Mouse (Mus musculus) heart, adult 2 months (tissue): ENCODE measurements around the gene Slc4a4. TPM values are rescaled to one million over a fixed set of nuclear protein-coding genes. Genes with fewer than 3 reads are reported as not detected.

Experiments
- DNase-seq, 2 experiments: peaks; one replicate each; pipeline ENCODE4 v3.0.0; 2021
- H3K27ac ChIP-seq: fragments of 200-600 bp; 2 replicates; pipeline ENCODE4 v1.8.1; 2022
- H3K27me3 ChIP-seq: fragments of 200-500 bp; 2 replicates; pipeline ENCODE4 v1.6.1; 2012; ENCODE audit warnings: mild to moderate bottlenecking, low read length, inconsistent platforms, mixed read lengths; ENCODE audit not compliant: control insufficient read depth, insufficient read depth
- H3K36me3 ChIP-seq: fragments of 200-500 bp; 2 replicates; pipeline ENCODE4 v1.6.1; 2012; ENCODE audit warnings: low read length, inconsistent platforms; ENCODE audit not compliant: control insufficient read depth, insufficient read depth
- H3K4me1 ChIP-seq: fragments of 200-500 bp; 2 replicates; pipeline ENCODE4 v1.6.1; 2011; ENCODE audit warnings: low read length; ENCODE audit not compliant: control insufficient read depth, insufficient read depth
- H3K4me3 ChIP-seq: fragments of 200-600 bp; 2 replicates; pipeline ENCODE4 v1.8.1; 2022
- H3K79me2 ChIP-seq: fragments of 200-500 bp; replicated peaks from 2 replicates; pipeline ENCODE4 v1.6.1; 2012; ENCODE audit warnings: mild to moderate bottlenecking, inconsistent platforms, low read length, moderate library complexity, mixed read lengths; ENCODE audit not compliant: control insufficient read depth, insufficient read depth
- H3K9ac ChIP-seq: fragments of 200-500 bp; 2 replicates; pipeline ENCODE4 v1.6.1; 2012; ENCODE audit warnings: low read depth, mild to moderate bottlenecking, control low read depth, inconsistent platforms, low read length, mixed read lengths
- CTCF ChIP-seq: fragments of 200-600 bp; IDR thresholded peaks from 2 replicates; pipeline ENCODE4 v1.8.1; 2022; ENCODE audit warnings: antibody characterized with exemption, mild to moderate bottlenecking, moderate library complexity
- EP300 ChIP-seq: fragments of 200-500 bp; IDR thresholded peaks from 2 replicates; pipeline ENCODE4 v1.6.1; 2011; ENCODE audit warnings: low read depth, low read length, control low read depth; ENCODE audit not compliant: insufficient read depth
- POLR2A ChIP-seq: fragments of 200-500 bp; IDR thresholded peaks from 2 replicates; pipeline ENCODE4 v1.6.1; 2011; ENCODE audit warnings: mild to moderate bottlenecking, low read depth, low read length, control low read depth; ENCODE audit not compliant: insufficient read depth
- WGBS: fragments of 180-500 bp; shearing (Covaris S2); methylation state at CpG from one replicate; pipeline ENCODE4 v1.1.7; 2018; 5-methylcytosine and 5-hydroxymethylcytosine counted together
- intact Hi-C: fragments of 180-260 bp; cut with DNase I; formaldehyde crosslinking; loops from one replicate; pipeline ENCODE4 v1.15.1; 2025
- polyA plus RNA-seq: library from polyadenylated mRNA; depleted of rRNA; stranded (reverse); fragments of >200 nt; gene quantifications from 2 replicates; pipeline ENCODE4 v1.2.3, GENCODE M21; 2012
- total RNA-seq, 2 experiments: library from RNA; stranded (reverse); gene quantifications; 2 replicates each; pipeline ENCODE4 v1.2.3; 2021

Slc4a4 gene
- total and polyA plus RNA-seq, 3 experiments = 4.9 to 25.5 (median 19.4) TPM

DNA sequence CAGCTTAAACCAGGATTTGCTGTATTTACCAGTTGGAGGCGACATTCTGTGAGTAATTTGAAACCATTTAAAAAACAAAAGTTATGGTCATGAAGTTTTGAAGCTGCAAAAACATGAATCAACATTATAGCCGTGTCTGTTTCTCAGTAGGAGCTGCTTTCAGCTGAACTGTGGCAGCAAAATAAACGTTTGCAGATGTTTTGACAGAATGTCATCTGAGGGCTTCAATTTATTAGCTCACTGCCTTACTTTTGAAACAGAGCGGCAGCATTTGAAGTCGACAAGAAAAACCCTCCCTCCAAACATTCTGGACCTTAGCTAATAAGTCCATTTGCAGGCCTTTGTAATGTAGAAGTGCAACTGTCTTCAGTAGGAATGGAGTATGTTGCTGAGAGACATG lies 123.5 kb downstream of the Slc4a4 start:
- Histone ChIP-seq H3K36me3 (no peaks in the 10 kb centered on the region), H3K4me1 (no peaks in the 10 kb centered on the region), H3K27me3 (no peaks in the 10 kb centered on the region), H3K4me3 (no peak overlapping the region), H3K79me2 (no peaks in the 10 kb centered on the region), H3K9ac (no peak overlapping the region), H3K27ac (no peak overlapping the region)
- intact Hi-C loops = no loop called here
- WGBS = 77% methylated on average over 5 of the region's 5 CpGs
- DNase-seq = no peak
- TF ChIP-seq EP300 = no peak
- no peak for TF ChIP-seq POLR2A
- TF ChIP-seq CTCF = no peak

DNA sequence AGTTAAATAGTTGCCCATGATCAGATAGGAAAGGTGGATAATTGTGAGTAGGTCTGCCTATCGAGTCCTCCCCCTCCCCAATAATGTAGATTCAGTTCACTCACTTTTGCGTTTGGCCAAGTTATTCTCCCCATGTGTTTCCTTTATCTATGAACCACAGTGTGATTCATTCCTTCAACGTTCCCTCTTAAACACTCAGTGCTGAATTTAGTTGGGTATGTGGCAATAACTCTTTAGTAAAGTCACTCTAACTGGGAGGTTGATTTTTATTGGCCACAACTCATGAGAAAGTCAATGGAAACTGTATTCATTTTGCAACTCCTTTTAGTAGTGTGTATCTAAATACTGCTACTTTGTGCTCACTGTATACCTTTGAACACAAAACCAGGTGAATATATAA lies 125.8 kb downstream of the Slc4a4 start:
- no peak overlapping the region for H3K9ac ChIP-seq
- 64% methylated on average over 3 of the region's 3 CpGs for WGBS
- no peak for TF ChIP-seq CTCF
- no peak for TF ChIP-seq EP300
- TF ChIP-seq POLR2A = no peak
- H3K4me1 ChIP-seq = no peaks in the 10 kb centered on the region
- no peaks in the 10 kb centered on the region for H3K79me2 ChIP-seq
- H3K36me3 ChIP-seq = no peaks in the 10 kb centered on the region
- H3K27ac ChIP-seq = no peak overlapping the region
- DNase-seq = no peak
- intact Hi-C loops = no loop called here
- no peak overlapping the region for H3K4me3 ChIP-seq
- H3K27me3 ChIP-seq = no peaks in the 10 kb centered on the region

DNA sequence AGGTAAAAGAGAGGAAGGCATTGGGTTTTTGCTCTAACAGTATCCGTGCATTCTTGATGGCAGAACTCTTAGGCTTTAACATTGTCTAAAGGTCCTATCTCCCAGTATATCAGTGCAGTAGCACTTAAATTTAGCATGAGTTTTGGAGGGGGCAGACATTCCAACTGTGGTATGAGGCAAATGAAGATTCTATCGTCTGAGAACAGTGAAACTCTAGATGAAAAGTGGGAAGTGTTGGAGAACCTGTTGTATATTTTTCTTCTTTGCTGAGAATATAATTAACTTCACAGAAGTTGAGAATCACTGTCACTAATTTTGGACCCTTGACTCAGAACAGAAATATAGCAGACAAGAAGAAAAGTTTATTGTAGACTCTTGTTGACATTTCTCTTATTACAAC lies 128.2 kb downstream of the Slc4a4 start:
- TF ChIP-seq POLR2A (no peak), CTCF (no peak), EP300 (no peak)
- H3K27me3 ChIP-seq = no peaks in the 10 kb centered on the region
- no peak overlapping the region for H3K4me3 ChIP-seq
- no peak overlapping the region for H3K9ac ChIP-seq
- DNase-seq = no peak
- no peaks in the 10 kb centered on the region for H3K4me1 ChIP-seq
- WGBS = 68% methylated on average over 2 of the region's 2 CpGs
- no peaks in the 10 kb centered on the region for H3K36me3 ChIP-seq
- H3K27ac ChIP-seq = no peak overlapping the region
- intact Hi-C loops = no loop called here
- no peaks in the 10 kb centered on the region for H3K79me2 ChIP-seq

DNA sequence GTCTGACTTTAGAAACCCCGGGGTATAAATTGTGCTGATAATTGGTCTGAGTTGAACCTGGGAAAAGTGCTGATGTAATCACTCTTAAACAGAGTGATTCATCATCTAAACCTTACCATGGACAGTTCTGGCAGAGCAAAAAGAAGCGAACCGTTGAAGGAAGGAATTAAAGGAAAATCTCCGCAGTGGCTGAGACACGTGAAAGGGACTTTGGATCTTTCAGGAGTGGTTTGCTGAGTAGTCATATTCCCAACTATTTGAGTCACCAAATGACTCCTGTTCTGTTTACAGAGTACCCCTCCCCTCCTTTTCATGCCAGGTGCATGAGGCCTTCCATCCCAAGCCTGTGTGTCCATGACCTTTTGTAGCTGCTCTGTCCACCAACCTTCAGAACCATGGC lies 129.3 kb downstream of the Slc4a4 start:
- Histone ChIP-seq H3K9ac (no peak overlapping the region), H3K79me2 (no peaks in the 10 kb centered on the region; the same call in 1 of the 2 replicates), H3K4me1 (no peaks in the 10 kb centered on the region), H3K36me3 (no peaks in the 10 kb centered on the region), H3K4me3 (no peak overlapping the region), H3K27me3 (no peaks in the 10 kb centered on the region), H3K27ac (no peak overlapping the region)
- TF ChIP-seq CTCF (no peak), POLR2A (no peak), EP300 (no peak)
- WGBS = 86% methylated on average over 5 of the region's 5 CpGs
- no peak for DNase-seq
- intact Hi-C loops = no loop called here

DNA sequence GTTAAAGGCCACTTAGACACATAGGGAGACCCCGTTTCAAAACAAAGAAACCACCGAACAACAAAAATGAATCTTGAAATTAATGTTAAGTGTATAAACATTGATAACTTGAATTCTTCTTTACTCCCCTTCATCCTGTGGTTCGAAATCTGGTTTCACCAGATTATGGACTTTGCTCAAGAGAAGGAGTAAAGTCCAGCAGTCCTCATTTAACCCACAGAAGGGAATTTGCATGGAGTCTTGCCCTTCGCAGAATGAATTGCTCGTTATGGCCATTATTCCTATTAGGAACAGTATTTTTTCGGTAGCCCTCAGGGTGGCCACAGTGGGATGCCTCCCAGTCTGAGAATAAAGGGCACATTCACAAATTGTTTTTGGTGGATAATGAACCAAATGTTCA lies 131.9 kb downstream of the Slc4a4 start:
- no peak overlapping the region for H3K27ac ChIP-seq
- no peak for DNase-seq
- no peak overlapping the region for H3K4me3 ChIP-seq
- no peaks in the 10 kb centered on the region for H3K27me3 ChIP-seq
- WGBS = 81% methylated on average over 6 of the region's 6 CpGs
- no peak overlapping the region for H3K9ac ChIP-seq
- H3K36me3 ChIP-seq = no peaks in the 10 kb centered on the region
- H3K79me2 ChIP-seq = no peaks in the 10 kb centered on the region; the same call in 1 of the 2 replicates
- TF ChIP-seq POLR2A (no peak), EP300 (no peak), CTCF (no peak)
- intact Hi-C loops = no loop called here
- H3K4me1 ChIP-seq = no peaks in the 10 kb centered on the region

- TF ChIP-seq EP300 = no peak
- no peak for TF ChIP-seq CTCF
- no peak for TF ChIP-seq POLR2A
- no peak overlapping the region for H3K9ac ChIP-seq
- intact Hi-C loops = no loop called here
Observed at GRCm38 (mm10) chr5:89024413-89024812, 137.8 kb downstream of the Slc4a4 start.

More at GRCm38 (mm10) chr5:89024413-89024812, 137.8 kb downstream of the Slc4a4 start:
- H3K27me3 ChIP-seq = no peaks in the 10 kb centered on the region
- no peaks in the 10 kb centered on the region; the same call in 1 of the 2 replicates for H3K79me2 ChIP-seq
- no peaks in the 10 kb centered on the region for H3K4me1 ChIP-seq
- DNase-seq = no peak
- 71% methylated on average over 4 of the region's 4 CpGs for WGBS
- H3K4me3 ChIP-seq = no peak overlapping the region
- no peaks in the 10 kb centered on the region for H3K36me3 ChIP-seq
- H3K27ac ChIP-seq = no peak overlapping the region
